Mouse (Mus musculus): ENCODE measurements around the gene Mctp1. TPM values are rescaled to one million over a fixed set of nuclear protein-coding genes. Genes with fewer than 3 reads are reported as not detected.
"Not testable (repeated sequence)": the region's sequence is repeated elsewhere in the genome, so short reads cannot be mapped to it uniquely, and the experiment has no call there.

Mctp1 gene
- total RNA-seq (2014; rRNA removed) (13.5 and 17.9 TPM in 2 replicates), polyA plus RNA-seq (2015; fragmentation: Nextera tagmentation; extraction: Ambion mirVana) (6.6 and 7.2 TPM in 2 replicates)

DNA sequence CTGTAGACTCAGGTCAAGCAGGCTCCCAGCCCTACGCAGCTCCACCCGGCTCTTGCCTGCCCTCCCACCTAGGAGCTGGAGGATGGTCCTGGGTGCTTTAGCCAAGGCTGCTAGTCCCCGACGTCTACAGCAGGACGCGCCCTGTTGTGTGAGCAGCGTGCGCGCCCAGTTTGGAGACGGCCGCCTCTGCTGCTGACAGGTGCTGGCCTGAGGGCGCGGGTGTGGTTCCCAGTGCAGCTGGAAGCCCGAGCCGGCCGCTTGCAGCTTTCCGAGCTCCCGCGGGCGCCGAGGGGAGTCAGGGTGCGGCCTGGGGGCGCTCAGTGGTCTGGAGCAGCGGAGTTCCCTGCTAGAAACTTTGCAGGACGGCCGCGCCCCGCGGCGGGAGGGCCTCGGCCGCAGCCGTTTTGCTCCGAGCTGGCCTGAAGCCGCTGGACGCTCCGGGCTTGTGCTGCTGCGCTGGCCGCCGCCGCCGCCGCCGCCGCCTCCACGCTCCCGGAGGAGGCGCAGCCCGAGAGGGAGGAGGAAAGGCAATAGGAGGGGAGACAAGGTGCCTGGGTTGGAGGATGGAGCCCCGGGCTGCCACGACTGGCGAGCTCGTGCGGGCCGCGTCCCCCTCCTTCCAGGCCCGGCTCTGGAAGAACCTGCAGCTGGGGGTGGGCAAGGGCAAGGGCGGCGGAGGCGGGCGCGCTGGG is at the start of gene Mctp1:
Mctp1 (plus strand) TSS at position 564 of the 692 bp plus-strand sequence.
- Histone ChIP-seq H3K4me2 (ENCODE audit: low read depth) (peak within 1 kb of the TSS; percentile 87), H3K4me1 (ENCODE audit: insufficient read depth) (no peaks in the 10 kb centered on the region), H3K36me3 (ENCODE audit: insufficient read depth) (no peaks in the 10 kb centered on the region), H3K9me3 (ENCODE audit: low read length) (no peaks in the 10 kb centered on the region), H3K27me3 (ENCODE audit: insufficient read depth, low read length) (no peaks in the 10 kb centered on the region), H3K27ac (ENCODE audit: low read depth, low read length) (peak within 1 kb of the TSS; percentile 71), H3K4me3 (ENCODE audit: low read depth, low read length) (peak within 1 kb of the TSS; percentile 79), H3K9ac (peak within 1 kb of the TSS; percentile 73)
- TF ChIP-seq CTCF (IDR thresholded peaks at IDR 0.05; ENCODE audit: low read depth): 0 out of 2 replicates have a peak, but pooled peaks have one; percentile 5
- peak; percentile 88 for ATAC-seq
- 2% methylated on average over 54 of the region's 62 CpGs for WGBS
- peak; percentile 56 for DNase-seq

DNA sequence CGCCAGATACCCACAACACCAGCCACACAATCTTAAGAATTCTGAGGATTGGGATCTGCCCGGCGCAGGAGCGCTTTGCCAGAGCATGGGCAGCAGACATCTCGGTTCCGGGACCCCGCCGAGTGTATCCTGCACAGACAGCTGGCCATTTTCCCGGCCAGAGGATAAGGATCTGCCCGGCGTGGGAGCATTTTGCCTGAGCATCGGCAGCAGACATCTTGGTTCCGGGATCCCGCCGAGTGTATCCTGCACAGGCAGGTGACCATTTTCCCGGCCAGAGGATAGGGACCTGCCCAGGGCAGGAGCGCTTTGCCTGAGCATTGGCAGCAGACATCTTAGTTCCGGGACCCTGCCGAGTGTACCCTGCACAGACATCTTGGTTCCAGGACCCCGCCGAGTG is 38.4 kb upstream of the Mctp1 start:
- not testable (repeated sequence) for H3K9me3 ChIP-seq (ENCODE audit: low read length); H3K36me3 ChIP-seq (ENCODE audit: insufficient read depth); H3K4me1 ChIP-seq (ENCODE audit: insufficient read depth); H3K27ac ChIP-seq (ENCODE audit: low read depth, low read length); DNase-seq; ATAC-seq; H3K4me3 ChIP-seq (ENCODE audit: low read depth, low read length); H3K27me3 ChIP-seq (ENCODE audit: insufficient read depth, low read length); H3K4me2 ChIP-seq (ENCODE audit: low read depth); H3K9ac ChIP-seq
- WGBS: 88% methylated on average over 18 of the region's 21 CpGs

DNA sequence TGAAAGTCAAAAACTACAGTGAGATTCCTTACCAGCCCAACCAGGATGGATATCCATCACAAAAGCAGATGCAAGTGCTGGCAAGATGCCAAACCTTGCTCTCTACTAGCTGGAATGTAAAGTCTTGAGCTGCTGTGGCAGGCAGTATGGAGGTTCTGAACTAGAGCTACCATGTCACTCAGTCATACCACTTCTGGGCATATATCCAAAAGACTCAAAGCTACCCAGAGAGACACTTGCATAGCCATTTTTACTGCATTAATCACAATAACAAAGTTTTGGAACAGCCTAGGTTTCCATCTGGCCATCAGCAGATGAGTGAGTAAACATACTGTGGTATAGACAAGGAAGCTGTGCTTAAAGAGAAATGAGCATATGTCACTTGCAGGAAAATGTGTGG is 25.6 kb upstream of the Mctp1 start:
- TF ChIP-seq CTCF (IDR thresholded peaks at IDR 0.05; ENCODE audit: low read depth): no peak
- DNase-seq: no peak
- H3K4me3 ChIP-seq (ENCODE audit: low read depth, low read length): no peak overlapping the region
- H3K36me3 ChIP-seq (ENCODE audit: insufficient read depth): no peaks in the 10 kb centered on the region
- ATAC-seq: 0 out of 2 replicates have a peak, but pooled peaks have one; percentile 20
- H3K4me2 ChIP-seq (ENCODE audit: low read depth): no peak overlapping the region
- no peaks in the 10 kb centered on the region for H3K9me3 ChIP-seq (ENCODE audit: low read length)
- no peak overlapping the region for H3K27ac ChIP-seq (ENCODE audit: low read depth, low read length)
- H3K4me1 ChIP-seq (ENCODE audit: insufficient read depth): no peaks in the 10 kb centered on the region
- H3K9ac ChIP-seq: no peak overlapping the region
- no peaks in the 10 kb centered on the region for H3K27me3 ChIP-seq (ENCODE audit: insufficient read depth, low read length)

DNA sequence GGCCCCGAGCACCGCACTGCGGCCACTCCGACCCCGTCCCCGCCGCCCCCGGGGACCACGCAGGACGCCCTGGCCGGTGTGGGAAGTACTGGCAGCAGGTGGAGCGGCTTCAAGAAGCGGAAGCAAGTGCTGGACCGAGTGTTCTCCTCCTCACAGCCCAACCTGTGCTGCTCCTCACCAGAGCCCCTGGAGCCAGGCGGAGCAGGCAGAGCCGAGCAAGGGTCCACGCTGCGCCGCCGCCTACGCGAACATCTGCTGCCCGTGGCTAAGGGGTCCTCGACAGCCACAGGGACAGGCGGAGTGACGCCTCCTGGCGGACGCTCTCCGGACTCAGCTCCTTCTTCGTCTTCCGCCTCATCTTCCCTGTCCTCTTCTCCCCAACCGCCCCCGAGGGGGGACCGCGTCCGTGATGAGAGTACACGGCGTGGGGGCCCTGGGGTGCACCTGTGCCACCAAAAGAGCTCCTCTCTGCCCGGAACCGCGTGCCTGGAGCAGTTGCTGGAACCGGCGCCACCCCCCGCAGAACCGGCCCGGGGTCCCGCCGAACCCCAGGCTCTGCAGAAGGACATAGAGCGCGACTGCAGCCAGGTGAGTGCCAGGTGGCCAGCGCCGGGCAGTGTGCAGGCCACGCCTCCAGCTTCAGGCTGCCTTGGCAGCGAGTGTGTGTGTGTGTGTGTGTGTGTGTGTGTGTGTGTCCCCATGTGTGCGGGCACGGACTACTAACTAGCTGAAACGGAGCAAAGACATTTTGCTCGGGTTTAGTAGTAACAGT is 515 bp downstream of the Mctp1 start:
- Histone ChIP-seq H3K4me3 (ENCODE audit: low read depth, low read length) (peak overlapping the region; percentile 79), H3K4me2 (ENCODE audit: low read depth) (peak overlapping the region; percentile 87), H3K27ac (ENCODE audit: low read depth, low read length) (peak overlapping the region; percentile 71; the same call in 1 of the 2 replicates), H3K9me3 (ENCODE audit: low read length) (no peaks in the 10 kb centered on the region), H3K36me3 (ENCODE audit: insufficient read depth) (no peaks in the 10 kb centered on the region), H3K27me3 (ENCODE audit: insufficient read depth, low read length) (no peaks in the 10 kb centered on the region), H3K4me1 (ENCODE audit: insufficient read depth) (no peaks in the 10 kb centered on the region), H3K9ac (peak overlapping the region; percentile 73)
- TF ChIP-seq CTCF (IDR thresholded peaks at IDR 0.05; ENCODE audit: low read depth): peak; percentile 75
- DNase-seq (peak; percentile 76), ATAC-seq (peak; percentile 86)
- WGBS: under 1% methylated on average over 53 of the region's 58 CpGs

DNA sequence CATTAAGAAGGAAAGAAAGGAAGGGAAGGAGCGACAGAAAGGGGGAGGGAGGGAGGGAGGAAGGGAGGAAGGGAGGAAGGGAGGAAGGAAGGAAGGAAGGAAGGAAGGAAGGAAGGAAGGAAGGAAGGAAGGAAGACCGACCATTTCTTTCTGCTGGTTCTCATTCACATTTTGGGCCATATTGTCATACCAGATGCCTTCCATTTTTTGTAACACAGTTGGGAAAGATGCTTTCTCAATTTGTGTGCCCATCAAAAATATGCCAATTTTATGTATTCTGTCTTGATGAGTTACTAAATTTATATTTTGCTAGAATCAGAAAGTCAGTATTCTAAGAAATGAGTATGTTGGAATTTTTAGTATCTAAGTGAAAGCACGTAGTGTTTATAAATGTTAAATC is 4.3 kb downstream of the Mctp1 start:
- 52% methylated on average over 3 of the region's 3 CpGs for WGBS
- no peaks in the 10 kb centered on the region for H3K36me3 ChIP-seq (ENCODE audit: insufficient read depth)
- no peaks in the 10 kb centered on the region for H3K27me3 ChIP-seq (ENCODE audit: insufficient read depth, low read length)
- H3K4me2 ChIP-seq (ENCODE audit: low read depth): no peak overlapping the region
- H3K4me1 ChIP-seq (ENCODE audit: insufficient read depth): no peaks in the 10 kb centered on the region
- H3K9ac ChIP-seq: no peak overlapping the region
- DNase-seq (peak; percentile 55), ATAC-seq (no peak)
- H3K9me3 ChIP-seq (ENCODE audit: low read length): no peaks in the 10 kb centered on the region
- H3K27ac ChIP-seq (ENCODE audit: low read depth, low read length): no peak overlapping the region
- no peak for TF ChIP-seq CTCF (IDR thresholded peaks at IDR 0.05; ENCODE audit: low read depth)
- no peak overlapping the region for H3K4me3 ChIP-seq (ENCODE audit: low read depth, low read length)

DNA sequence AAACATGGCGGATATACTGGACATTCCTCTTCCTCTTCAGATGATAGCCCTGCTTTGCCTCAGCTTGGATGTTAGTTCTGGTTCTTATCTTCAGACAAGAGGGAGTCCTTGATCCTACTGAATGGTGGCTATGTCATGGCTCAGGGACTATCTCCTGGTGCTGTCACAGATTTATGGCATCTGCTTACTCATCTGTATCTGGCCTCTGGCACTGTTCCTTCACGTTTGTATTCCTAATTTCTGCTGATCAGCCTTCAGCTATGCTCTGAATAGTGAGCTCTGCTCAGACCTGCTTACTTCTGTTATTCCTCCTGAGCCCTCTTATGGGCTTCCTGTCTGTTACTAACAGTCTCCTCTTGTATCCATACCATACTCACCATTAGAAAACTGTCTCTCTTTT is 7.6 kb downstream of the Mctp1 start:
- H3K27me3 ChIP-seq (ENCODE audit: insufficient read depth, low read length): no peaks in the 10 kb centered on the region
- H3K27ac ChIP-seq (ENCODE audit: low read depth, low read length): no peak overlapping the region
- no peak for TF ChIP-seq CTCF (IDR thresholded peaks at IDR 0.05; ENCODE audit: low read depth)
- DNase-seq (no peak), ATAC-seq (no peak)
- no peaks in the 10 kb centered on the region for H3K36me3 ChIP-seq (ENCODE audit: insufficient read depth)
- H3K9me3 ChIP-seq (ENCODE audit: low read length): no peaks in the 10 kb centered on the region
- H3K4me1 ChIP-seq (ENCODE audit: insufficient read depth): no peaks in the 10 kb centered on the region
- no peak overlapping the region for H3K4me2 ChIP-seq (ENCODE audit: low read depth)
- 64% methylated on average over 2 of the region's 2 CpGs for WGBS
- H3K4me3 ChIP-seq (ENCODE audit: low read depth, low read length): no peak overlapping the region
- no peak overlapping the region for H3K9ac ChIP-seq

DNA sequence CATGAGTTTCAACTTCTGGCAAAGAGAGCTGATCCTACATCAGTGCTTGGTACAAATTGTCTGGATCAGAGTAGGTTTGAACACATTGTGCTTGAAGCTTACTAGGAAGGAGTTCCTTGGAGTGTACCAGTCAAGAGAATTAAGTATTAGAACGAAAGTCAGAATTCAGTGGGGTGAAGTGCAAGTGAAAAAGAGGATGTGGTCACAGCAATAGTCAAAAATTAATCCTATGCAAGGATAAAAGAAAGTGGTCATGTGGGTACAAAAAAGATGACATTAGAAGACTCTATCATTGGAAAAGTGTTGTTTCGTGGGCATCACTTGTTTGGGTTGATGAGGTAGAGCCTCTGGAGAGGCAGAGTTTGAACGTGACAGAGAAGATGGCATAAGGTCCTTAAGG is 8.8 kb downstream of the Mctp1 start:
- Histone ChIP-seq H3K4me2 (ENCODE audit: low read depth) (no peak overlapping the region), H3K9me3 (ENCODE audit: low read length) (no peaks in the 10 kb centered on the region), H3K4me1 (ENCODE audit: insufficient read depth) (no peaks in the 10 kb centered on the region), H3K27me3 (ENCODE audit: insufficient read depth, low read length) (no peaks in the 10 kb centered on the region), H3K27ac (ENCODE audit: low read depth, low read length) (no peak overlapping the region), H3K9ac (no peak overlapping the region), H3K36me3 (ENCODE audit: insufficient read depth) (no peaks in the 10 kb centered on the region), H3K4me3 (ENCODE audit: low read depth, low read length) (no peak overlapping the region)
- whole genome bisulfite sequencing: 90% methylated on average over 3 of the region's 3 CpGs
- no peak for TF ChIP-seq CTCF (IDR thresholded peaks at IDR 0.05; ENCODE audit: low read depth)
- DNase-seq (no peak), ATAC-seq (no peak)

All from forebrain, postnatal 0 days (tissue).